Mouse (Mus musculus) c-Kit-positive CD71-positive TER-119-negative erythroid progenitor cells, embryonic 14.5 days (primary cell): ENCODE measurements around the gene Sipa1l3.

ENCODE experiments used
- DNase-seq: peaks from one replicate; pipeline ENCODE4 v3.0.0-alpha.2; 2013; ENCODE audit warnings: low read depth

Sipa1l3 gene

DNA sequence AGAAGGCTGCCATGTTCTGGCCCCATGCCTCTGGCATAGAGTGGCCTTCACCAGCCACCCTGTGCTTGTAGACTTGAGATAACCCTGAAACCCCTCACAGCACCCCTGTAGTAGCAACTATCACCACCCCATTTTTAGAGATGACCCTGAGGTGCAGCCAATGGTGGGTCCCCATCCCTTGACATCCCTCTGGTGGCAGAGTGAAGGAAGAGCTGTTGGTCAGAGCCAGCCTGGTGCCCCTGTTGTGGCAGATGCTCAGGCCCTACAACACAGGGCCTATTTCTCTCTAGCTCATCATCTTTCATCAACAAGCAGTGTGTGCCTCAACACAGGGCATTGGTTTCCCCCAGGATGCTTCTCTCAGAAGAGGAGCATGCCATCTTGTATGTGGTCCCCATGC, 183.2 kb downstream of the Sipa1l3 start:
- DNase-seq = no peak

DNA sequence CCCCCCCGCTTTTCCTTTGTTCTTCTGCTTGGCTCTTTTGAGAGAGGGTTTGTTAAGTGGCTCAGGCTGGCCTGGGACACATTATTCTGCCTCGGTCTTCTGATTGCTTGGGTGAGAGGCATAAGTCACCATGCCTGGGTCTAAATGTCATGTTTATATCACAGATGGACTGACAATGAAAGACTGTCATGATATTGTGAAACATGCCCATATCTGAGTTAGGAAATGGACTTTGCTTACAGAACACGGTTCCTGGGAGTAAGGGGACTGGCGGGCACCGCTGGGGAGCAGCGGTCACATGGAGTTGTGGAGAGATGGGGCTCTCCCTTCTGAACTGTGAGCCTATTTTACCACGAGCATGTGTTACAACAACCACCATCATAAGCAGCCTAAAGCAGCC, 184.3 kb downstream of the Sipa1l3 start:
- DNase-seq = no peak

DNA sequence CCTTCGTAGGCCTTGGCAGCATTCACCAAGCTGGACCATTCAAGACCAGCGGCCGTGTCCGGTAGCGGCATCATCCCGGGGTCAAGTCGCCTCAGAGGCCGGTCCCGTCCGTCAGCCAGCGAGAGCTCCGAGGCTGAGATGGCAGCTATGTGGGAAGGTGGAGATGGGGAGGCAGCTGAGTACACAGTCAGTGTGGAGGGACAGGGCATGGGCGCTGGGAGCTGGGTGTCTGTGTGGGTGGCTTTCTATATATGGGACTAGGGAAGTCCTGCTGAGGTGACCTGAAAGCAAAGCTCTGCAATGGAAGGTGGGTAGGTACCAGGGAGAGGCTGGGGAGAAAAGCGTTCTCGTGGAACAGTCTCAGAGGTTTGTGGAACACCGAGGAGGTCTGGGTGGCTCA, 189.5 kb downstream of the Sipa1l3 start:
- no peak for DNase-seq

DNA sequence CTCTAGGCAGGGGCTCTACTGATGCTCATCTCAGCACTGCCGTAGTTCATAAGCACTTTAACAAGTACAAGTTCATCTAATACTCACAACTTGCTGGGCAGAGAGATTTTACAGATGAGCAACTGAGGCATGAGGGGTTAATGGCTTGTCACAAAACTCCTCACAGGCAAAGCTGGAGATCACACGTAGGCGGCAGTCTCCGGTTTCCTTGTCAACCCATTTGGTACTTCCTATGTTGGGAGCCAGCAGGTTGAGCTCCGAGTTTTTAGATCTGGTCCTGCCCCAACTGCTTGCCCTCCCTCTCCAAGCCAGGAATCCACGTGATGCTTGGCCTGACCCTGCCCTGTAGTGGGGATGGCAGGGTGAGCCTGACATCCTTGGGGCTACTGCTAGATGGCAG, 191.4 kb downstream of the Sipa1l3 start:
- no peak for DNase-seq

GRCm38 (mm10) chr7:29319337-29320307, 198.8 kb downstream of the Sipa1l3 start:
- no peak for DNase-seq

GRCm38 (mm10) chr7:29318115-29318911, 200.1 kb downstream of the Sipa1l3 start:
- peak; percentile 64 for DNase-seq

DNA sequence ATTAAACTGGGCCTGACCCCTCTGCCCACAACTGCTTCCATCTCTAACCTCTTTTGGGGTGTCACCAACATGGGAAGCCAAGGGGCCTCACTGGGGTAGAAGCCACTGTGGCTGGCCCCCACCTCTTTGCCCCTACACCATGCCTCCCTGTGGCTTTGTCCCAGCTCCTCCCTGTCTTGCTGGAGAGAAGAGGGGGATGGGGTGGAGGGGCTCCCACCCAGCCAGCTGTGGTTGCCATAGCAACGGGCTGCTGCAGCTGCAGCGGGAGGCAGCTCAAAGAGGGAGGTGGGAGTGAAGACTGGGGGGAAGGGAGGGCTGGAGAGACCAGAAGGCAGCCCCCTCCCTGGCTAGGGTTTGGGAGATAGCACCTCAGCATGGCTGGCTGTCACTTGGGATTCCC, 200.9 kb downstream of the Sipa1l3 start:
- no peak for DNase-seq

GRCm38 (mm10) chr7:29316976-29317375, 201.5 kb downstream of the Sipa1l3 start:
- DNase-seq = no peak

- DNase-seq = no peak
Measured at GRCm38 (mm10) chr7:29316137-29316734, 202.2 kb downstream of the Sipa1l3 start.

DNA sequence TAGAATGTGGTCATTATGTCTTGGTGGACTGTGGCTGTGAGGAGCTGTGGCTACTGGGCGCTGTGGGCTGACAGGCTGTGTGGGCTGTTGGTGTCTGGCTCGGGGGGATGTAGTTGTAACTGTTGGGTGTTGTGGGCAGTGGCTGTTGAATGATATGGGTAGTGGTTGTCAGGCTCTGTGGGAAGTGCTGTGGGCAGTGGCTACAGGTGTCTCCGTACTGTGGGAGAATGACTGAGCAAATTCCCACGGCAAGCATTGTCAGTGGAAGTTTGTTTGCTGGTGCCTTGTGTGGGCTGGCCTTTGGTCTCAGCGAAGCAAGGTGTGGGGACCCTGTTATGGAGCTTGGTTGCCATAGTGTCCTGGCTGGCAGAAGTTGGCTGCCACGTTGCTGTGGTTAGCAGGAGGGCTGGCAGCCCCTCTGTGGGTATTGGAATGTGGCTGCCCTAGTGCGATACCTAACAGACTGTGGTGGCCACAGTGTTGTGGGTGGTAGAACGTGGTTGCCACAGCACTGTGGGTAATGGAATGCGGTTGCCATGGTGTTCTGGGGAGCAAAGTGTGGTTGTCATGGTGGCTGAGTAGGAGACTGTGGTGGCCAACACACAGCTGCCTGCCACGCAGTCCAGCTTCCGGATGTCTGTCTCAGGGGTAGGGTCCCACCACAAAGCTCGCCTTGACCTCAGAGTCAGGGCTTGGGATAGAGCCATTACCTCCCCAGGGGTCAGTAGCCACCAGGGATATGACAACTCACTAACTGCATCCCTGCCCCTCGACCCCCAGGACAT, 203.4 kb downstream of the Sipa1l3 start:
- DNase-seq = no peak

DNA sequence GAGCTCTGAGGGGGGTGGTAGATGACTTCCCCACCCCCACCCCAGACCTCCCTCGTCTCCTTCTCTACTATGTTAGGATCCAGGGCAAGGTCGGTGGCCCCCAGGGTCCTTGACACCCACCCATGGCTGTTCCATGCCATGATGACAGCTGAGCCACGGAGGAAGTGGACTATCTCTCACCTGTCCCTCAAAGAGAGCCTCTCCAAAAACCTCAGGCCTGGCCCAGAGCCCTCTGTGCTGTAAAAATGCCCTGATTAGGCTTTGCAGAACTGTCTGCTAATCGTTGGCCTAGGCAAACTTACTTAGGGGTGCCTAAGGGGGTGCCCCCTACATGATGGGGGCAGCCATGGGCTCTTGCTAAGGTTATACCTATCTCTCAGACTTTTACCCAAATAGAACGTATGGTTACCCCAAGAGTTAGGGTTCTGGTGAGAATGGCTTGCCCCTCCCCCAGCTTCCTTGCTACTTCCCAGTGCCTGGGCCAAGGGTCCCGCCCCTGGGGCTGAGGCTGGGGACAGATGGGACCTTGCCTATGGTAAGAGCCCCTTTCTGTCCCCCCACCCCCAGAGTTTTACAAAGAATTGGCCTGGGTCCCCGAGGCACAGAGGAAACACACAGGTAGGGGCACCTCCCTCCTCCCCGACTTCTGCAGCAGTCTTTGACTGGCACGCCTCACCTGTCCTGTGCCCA, 204.7 kb downstream of the Sipa1l3 start:
- no peak for DNase-seq

GRCm38 (mm10) chr7:29313051-29313450, 205.4 kb downstream of the Sipa1l3 start:
- DNase-seq = no peak

- no peak for DNase-seq
Measured at GRCm38 (mm10) chr7:29309749-29310148, 208.7 kb downstream of the Sipa1l3 start.

DNA sequence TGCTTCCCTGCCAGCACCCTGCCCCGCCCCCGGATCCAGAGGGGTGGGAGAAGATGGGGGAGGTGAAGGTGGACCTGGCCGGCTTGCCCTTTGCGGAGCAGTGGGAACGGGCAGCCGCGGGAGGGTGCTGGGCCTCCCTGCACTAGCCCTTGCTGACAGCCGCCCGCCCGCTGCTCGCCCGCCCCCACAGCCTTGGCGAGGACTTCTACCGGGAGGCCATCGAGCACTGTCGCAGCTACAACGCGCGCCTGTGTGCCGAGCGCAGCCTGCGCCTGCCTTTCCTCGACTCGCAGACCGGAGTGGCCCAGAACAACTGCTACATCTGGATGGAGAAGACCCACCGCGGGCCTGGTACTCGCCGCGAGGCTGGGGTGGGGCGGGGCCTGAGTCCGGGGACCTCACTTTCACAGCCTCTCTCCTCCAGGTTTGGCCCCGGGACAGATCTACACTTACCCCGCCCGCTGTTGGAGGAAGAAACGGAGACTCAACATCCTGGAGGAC, 209.2 kb downstream of the Sipa1l3 start:
- no peak for DNase-seq

GRCm38 (mm10) chr7:29307350-29308104, 210.9 kb downstream of the Sipa1l3 start:
- DNase-seq = peak; percentile 84

GRCm38 (mm10) chr7:29306619-29307018, 211.8 kb downstream of the Sipa1l3 start:
- DNase-seq = peak; percentile 72

GRCm38 (mm10) chr7:29306108-29306507, 212.3 kb downstream of the Sipa1l3 start:
- no peak for DNase-seq

DNA sequence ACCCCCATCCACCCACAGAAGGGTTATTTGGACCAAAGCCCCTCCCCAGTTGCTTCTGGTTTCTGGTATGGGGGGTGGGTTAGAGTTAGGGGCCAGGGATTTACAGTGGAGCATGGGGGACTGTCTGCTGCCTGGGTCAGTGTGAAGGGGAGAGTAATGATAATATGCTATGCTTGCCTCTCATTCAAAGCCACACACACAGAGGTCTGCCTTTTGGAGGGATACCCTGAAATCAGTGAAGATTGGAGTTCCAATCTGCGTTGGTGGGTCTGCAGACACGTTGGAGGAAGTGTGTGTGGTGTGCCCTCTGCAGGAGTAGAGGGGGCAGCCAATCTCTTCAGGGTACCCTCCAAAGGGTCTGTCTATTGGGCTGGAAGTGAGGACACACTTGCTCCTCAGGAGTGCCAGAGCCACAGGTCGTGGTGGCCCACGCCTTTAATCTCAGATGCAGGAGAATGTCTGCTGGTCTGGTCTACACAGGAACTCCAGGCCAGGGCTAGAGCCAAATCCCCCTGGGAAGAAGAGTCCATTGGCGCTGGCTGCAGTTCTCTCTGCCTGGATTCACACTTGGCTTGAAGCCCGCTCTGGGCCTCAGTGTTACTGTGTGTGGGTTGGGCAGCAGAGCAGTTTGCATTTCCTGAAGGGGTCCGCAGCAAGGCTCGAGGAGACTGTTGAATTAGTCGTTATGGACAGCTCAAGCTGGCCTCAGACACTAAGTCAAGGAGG, 213.0 kb downstream of the Sipa1l3 start:
- no peak for DNase-seq

DNA sequence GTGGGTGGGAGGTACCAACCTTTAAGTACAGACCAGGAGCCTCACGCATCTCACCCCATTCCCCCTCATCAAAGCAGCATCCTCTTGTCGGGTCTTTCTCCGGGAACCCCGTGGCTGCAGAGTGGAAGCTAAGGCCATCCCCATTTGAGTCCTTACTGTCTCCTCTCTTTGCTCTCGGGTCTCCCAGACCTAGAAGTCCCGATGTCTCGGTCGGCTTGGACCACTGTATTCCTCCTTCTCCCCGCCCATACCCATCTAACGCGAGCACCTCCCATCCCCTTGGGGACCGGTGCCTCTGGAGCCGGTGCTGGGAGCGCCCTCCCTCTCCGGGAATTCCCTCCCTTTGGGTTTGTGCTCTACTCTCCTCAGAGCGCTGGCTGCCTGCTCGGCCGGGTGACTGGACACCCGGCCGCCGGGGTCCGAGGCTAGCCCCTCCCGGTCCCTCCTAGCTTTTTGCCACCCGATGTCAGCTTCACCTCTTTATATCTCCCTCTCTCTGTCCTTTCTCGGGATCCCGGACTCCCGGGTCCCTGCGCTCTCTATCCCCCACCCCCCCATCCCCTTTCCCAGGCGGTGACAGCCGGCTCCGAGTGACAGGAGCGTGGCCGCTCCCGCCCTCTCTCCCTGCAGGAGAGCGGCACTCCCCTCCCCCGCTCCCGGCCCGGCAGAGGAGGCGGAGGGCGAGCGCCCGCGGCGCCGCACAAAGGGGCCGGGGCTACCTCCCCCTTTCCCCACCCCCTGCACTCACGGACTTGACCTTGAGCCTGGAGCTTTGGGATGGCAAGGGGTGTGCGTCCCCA, 213.8 kb downstream of the Sipa1l3 start:
- no peak for DNase-seq
